Mouse (Mus musculus): Measurements from ENCODE around the gene Gm27029.

GRCm38 (mm10) chr11:101448899-101449298, 24.3 kb upstream of the Gm27029 start:
- no peak for TF ChIP-seq CTCF (IDR thresholded peaks at IDR 0.05; ENCODE audit: low read depth)
- TF ChIP-seq EP300 (IDR thresholded peaks at IDR 0.05; ENCODE audit: low read depth): no peak
